Mouse (Mus musculus) right cerebral cortex, postnatal 14 days (tissue): ENCODE data around the gene Hs3st3b1.

ENCODE experiments used
- DNase-seq: peaks from one replicate; pipeline ENCODE4 v3.0.0; 2022

Hs3st3b1 gene

DNA sequence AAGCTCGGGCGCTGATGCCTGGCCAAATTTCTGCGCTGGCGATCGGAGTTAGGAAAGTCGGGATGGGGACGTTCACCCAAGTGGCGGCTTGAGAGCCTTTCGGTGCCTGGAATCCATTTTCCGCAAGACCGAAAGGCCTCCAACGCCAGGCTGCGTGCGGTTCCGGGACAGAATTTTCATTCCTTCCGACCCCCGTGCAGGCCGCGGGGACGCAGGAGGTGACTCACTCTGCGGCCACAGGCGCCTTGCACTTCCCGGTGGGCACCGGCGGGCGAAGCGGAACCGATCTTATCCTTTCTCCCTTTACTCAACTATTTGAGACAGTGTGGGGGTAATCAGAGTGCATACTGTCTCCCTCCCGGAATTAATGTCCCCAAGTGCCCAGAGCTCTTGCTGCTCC, 1.3 kb upstream of the Hs3st3b1 start:
- no peak for DNase-seq

- peak; percentile 13 for DNase-seq
These were observed 792 bp downstream of the Hs3st3b1 start for GRCm38 (mm10) chr11:63921044-63921951.

- peak; percentile 88 for DNase-seq
These were observed 1.6 kb downstream of the Hs3st3b1 start for GRCm38 (mm10) chr11:63920531-63920930.

- no peak for DNase-seq
These were observed 2.6 kb downstream of the Hs3st3b1 start for GRCm38 (mm10) chr11:63919211-63920098.

DNA sequence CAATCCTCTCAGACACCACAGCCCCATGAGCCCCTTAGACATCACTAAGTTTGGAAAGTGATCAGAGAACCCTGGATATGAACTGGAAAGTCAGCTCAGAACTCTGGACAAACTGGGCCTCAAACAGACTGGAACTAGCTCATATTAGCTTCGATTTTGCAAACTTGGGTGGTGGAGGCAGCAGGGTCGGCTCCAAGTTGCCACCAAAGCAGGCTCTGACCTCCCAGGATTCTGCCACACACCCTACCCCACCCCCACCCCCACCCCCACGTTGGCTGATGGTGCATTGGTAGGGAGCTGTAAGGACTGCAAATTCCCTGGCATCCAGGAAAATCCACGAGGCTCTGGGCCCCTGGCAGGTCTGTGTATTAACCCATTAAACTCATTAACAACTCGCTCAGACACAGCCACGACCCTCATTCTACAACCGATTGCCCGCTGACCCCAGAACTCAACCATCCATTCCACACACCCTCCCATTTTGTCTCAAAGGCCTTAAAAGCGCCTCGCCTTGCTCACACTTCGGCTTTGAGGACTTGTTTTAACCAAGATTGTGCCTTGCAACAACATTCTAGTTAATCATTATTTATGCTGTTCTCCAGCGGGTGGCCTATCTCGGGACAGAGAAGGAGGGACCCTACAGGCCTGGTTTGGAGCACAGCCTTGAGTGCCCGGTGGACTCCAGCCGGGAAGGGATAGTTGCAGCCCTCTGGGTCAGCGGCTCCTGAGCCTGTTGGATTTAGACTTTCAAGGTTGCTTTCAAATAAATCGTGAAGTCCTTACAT, 3.6 kb downstream of the Hs3st3b1 start:
- DNase-seq, result no peak

DNA sequence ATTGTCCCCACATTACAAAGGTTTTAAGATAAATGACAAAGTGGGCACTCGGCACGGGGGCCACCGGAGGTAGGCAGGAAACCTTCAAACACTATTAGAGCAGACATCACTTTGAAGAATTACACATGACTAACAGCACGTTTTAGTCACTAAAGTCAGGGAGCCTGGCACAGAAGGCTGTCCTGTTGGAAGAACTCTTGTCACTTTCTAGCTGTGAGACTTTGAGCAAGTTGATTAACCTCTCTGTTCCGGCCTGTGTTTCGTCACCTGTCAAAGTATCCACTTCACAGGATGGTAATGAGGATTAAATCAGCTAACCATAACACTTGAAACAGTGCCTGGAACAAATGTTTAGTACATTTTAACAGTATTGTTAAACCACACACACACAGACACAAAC, 4.5 kb downstream of the Hs3st3b1 start:
- no peak for DNase-seq

- DNase-seq, result peak; percentile 66
These were observed 7.7 kb downstream of the Hs3st3b1 start for GRCm38 (mm10) chr11:63914388-63914787.

DNA sequence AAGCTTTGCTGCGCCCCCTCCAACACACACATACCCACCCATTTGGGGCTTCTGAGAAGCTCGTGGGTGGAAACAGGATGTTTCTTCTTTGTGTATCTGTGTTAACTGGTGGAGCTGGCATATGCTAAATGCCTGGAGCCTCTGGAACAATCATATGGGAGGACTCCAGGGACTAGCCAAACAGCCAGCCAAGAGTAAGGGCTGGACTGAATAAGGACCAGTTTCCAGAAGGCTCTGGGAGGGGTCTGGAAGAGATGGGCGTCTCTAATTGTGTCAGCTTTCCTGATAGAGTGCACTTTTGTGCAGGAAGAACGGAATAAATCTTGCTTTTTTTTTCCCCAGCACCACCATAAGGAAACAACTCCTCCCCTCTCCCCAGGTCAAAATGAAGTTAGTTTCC, 8.2 kb downstream of the Hs3st3b1 start:
- DNase-seq, result no peak

DNA sequence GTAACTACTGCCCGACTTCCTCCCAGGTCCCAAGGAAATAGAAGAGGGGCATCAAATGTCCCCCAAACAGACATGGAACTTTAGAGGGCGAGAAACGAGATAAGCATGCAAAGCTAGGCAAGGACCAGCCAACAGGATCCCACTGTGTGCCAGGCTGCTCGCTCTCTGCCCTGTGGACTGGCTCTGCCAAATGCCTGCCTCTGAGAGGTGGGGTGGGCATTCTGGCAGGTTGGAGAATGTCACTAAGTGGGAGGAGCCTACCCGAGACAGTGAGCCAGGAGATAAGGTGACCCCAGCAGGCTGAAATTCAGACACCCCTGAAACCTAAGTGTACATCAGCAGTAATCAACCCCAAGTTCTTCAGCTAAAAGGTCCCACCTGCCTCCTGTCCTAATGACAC, 11.1 kb downstream of the Hs3st3b1 start:
- no peak for DNase-seq

- no peak for DNase-seq
These were observed 12.1 kb downstream of the Hs3st3b1 start for GRCm38 (mm10) chr11:63909961-63910360.

GRCm38 (mm10) chr11:63908500-63908899, 13.6 kb downstream of the Hs3st3b1 start:
- DNase-seq, result no peak

GRCm38 (mm10) chr11:63906552-63907353, 15.3 kb downstream of the Hs3st3b1 start:
- DNase-seq, result no peak

DNA sequence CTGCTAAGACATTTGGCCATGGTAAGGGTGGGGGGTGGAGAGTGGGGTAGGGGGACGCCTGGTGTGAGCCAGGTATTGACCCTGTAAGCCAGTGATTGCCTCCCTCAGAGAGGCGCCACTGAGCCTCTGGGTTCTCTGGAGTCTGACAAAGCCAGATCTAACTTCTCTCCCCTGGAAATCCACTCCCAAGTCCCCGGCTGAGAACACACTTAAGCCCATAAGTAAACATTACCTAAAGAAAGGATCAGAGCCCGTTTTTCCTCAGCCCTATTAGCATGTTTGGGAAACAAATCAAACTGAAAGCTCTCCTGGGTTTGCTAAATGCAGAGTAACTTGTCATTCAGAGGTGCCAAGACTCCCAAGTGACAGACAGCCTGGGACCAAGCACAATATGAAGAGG, 17.3 kb downstream of the Hs3st3b1 start:
- no peak for DNase-seq

GRCm38 (mm10) chr11:63898509-63899168, 23.5 kb downstream of the Hs3st3b1 start:
- DNase-seq, result no peak

- DNase-seq, result no peak
These were observed 24.1 kb downstream of the Hs3st3b1 start for GRCm38 (mm10) chr11:63897856-63898508.

DNA sequence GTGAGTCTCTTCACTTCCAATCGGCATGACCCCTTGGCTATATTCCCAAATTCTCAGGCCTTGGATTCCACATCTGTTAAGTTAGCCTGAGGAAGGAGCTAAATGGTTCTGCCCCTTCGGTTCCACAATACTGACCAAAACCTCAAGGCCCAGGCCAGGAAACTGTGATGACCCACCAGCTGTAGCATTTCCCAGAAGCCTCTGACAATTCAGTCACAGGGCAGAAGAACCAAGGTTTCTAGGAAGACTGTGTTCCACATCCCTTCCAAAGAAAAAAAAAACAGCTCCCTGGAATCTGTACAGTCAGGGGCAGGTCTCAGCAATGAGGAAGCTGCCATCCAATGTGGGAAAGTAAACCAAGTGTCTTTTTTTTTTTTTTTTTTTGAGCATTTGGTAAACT, 25.1 kb downstream of the Hs3st3b1 start:
- no peak for DNase-seq

- no peak for DNase-seq
These were observed 27.9 kb downstream of the Hs3st3b1 start for GRCm38 (mm10) chr11:63894188-63894587.

DNA sequence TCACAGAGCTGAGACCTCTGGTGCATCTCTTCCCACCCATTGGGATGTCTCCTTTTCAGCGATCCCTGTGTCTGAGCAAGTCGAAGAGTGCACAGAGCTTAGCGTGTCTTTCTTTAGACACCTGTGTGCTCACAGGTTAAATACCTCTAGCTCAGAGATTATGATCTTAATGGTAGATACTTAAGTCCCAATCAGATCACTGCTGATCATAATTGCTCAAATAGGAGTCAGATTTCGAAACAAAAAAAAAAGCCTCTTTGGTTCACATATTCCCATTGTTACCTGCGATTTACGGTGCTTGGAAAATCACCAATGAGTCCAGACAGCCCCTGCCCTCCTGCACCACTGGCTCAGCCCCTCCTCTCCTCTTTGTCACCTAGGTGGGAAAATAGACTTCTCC, 28.5 kb downstream of the Hs3st3b1 start:
- DNase-seq, result no peak

DNA sequence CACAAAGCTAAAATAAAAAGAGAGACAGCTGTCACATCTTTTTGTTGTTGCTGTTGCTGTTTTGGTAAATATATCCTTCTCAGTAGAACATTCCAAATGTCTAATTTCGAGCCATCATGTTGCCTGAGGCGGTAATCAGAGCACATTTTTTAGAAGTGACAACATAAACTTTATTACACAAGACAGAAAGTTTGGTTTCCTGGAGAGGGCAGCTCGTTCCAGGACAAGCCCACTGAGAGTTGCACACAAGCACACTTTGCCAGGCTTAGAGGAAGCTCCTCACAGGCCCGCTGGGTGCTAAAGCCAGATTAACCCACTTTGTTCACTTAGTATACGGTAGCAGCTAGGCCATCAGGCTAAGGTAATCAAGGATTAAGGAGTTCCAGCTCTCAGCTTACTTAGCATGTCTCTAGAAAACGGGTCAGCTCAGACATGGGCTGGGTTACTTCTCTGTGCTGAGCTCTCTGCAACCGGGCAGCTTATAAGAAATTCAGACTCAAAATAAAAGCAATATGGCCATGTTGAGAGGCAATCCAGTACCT, 30.5 kb downstream of the Hs3st3b1 start:
- DNase-seq, result no peak

GRCm38 (mm10) chr11:63883385-63883784, 38.7 kb downstream of the Hs3st3b1 start:
- DNase-seq, result no peak

DNA sequence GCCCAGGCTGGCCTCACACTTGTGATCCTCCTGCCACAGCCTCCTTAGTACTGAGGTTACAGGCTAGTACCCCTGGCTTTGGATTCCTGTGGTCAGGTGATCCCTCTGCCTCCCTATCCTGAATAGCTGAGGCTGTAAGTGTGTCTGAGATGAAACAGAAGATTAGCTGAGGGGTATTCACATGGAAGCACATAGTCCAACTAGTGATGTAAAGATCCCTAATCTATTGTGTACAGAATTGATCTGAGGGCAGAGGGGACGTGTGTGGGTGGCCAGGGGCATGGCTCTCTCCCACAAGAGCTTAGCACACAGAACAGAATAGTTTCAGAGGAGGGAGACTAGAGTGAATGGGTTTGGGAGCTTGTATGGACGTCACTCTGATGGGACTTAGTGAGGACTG, 41.8 kb downstream of the Hs3st3b1 start:
- DNase-seq, result no peak
